8 mouse cellular contexts compared by ENCODE assay signal in genomic region chr4:126110374-126111152, GRCm38 (mm10). TPM values are rescaled to one million over a fixed set of nuclear protein-coding genes. Genes with fewer than 3 reads are reported as not detected.
DNase-seq lines count a peak whose midpoint lies in the region; ATAC-seq and TF ChIP-seq lines count a peak whose summit lies in the region.

No protein-coding gene starts in this region.

- no peak overlapping the region for H3ac ChIP-seq in myocyte (ENCODE audit: control insufficient read depth, insufficient read length)

- peak overlapping the region; percentile 35 for H3K4me2 ChIP-seq in embryonic facial prominence, embryonic 15.5 days (replicated peaks)
- H3K4me2 ChIP-seq in heart, embryonic 12.5 days, result peak overlapping the region; percentile 38
- peak overlapping the region; percentile 34 for H3K4me2 ChIP-seq in kidney, embryonic 16.5 days (replicated peaks; ENCODE audit: low read depth, low read length)
- H3K4me2 ChIP-seq in liver, embryonic 11.5 days, result peak overlapping the region; percentile 30
- H3K4me2 ChIP-seq in myocyte (ENCODE audit: low read depth), result peak overlapping the region; percentile 92
- peak overlapping the region; percentile 28 for H3K4me2 ChIP-seq in stomach, embryonic 15.5 days

- H3K27me3 ChIP-seq in embryonic facial prominence, embryonic 15.5 days, result no peaks in the 10 kb centered on the region
- no peaks in the 10 kb centered on the region for H3K27me3 ChIP-seq in heart, embryonic 12.5 days (replicated peaks)
- H3K27me3 ChIP-seq in kidney, embryonic 16.5 days (ENCODE audit: insufficient read depth, low read length), result no peaks in the 10 kb centered on the region
- H3K27me3 ChIP-seq in liver, embryonic 11.5 days (replicated peaks; ENCODE audit: control insufficient read depth, insufficient read depth, low read length), result no peaks in the 10 kb centered on the region
- H3K27me3 ChIP-seq in myocyte (ENCODE audit: control insufficient read depth, insufficient read depth, insufficient read length), result no peaks in the 10 kb centered on the region
- no peaks in the 10 kb centered on the region for H3K27me3 ChIP-seq in stomach, embryonic 15.5 days (replicated peaks)

- H3K9me3 ChIP-seq in embryonic facial prominence, embryonic 15.5 days (replicated peaks), result no peaks in the 10 kb centered on the region
- H3K9me3 ChIP-seq in heart, embryonic 12.5 days (replicated peaks), result no peaks in the 10 kb centered on the region
- no peaks in the 10 kb centered on the region for H3K9me3 ChIP-seq in kidney, embryonic 16.5 days (ENCODE audit: low read length)
- H3K9me3 ChIP-seq in liver, embryonic 11.5 days (ENCODE audit: control insufficient read depth, low read length), result no peaks in the 10 kb centered on the region
- H3K9me3 ChIP-seq in stomach, embryonic 15.5 days, result no peaks in the 10 kb centered on the region

- peak; percentile 78 for ATAC-seq in embryonic facial prominence, embryonic 15.5 days (ENCODE audit: insufficient number of reproducible peaks, low FRiP score, low TSS enrichment, low read depth)
- peak; percentile 78 for ATAC-seq in heart, embryonic 12.5 days (ENCODE audit: insufficient number of reproducible peaks, low FRiP score)
- peak; percentile 85 for ATAC-seq in kidney, embryonic 16.5 days (ENCODE audit: low FRiP score, low TSS enrichment)
- peak; percentile 42 for ATAC-seq in liver, embryonic 11.5 days (replicated peaks; ENCODE audit: low FRiP score)
- peak; percentile 79 for ATAC-seq in stomach, embryonic 15.5 days (ENCODE audit: insufficient read depth, low FRiP score, low read depth)

- no peak overlapping the region for H3K9ac ChIP-seq in embryonic facial prominence, embryonic 15.5 days
- peak overlapping the region; percentile 53 for H3K9ac ChIP-seq in heart, embryonic 12.5 days
- peak overlapping the region; percentile 56 for H3K9ac ChIP-seq in kidney, embryonic 16.5 days (replicated peaks; ENCODE audit: low read length)
- peak overlapping the region; percentile 31; the same call in 1 of the 2 replicates for H3K9ac ChIP-seq in liver, embryonic 11.5 days (ENCODE audit: low read depth, low read length)
- H3K9ac ChIP-seq in stomach, embryonic 15.5 days, result no peak overlapping the region

- TF ChIP-seq POLR2A in myocyte (IDR thresholded peaks at IDR 0.05; ENCODE audit: insufficient read length, low read depth), result peak; percentile 74

- peaks cover 87% of the 10 kb centered on the region for H3K79me2 ChIP-seq in myocyte (ENCODE audit: control insufficient read depth, insufficient read depth)

- H3K27ac ChIP-seq in embryonic facial prominence, embryonic 15.5 days (replicated peaks), result peak overlapping the region; percentile 90
- peak overlapping the region; percentile 94 for H3K27ac ChIP-seq in heart, embryonic 12.5 days (ENCODE audit: poor library complexity, severe bottlenecking)
- peak overlapping the region; percentile 84 for H3K27ac ChIP-seq in kidney, embryonic 16.5 days (ENCODE audit: low read length)
- H3K27ac ChIP-seq in liver, embryonic 11.5 days (ENCODE audit: low read depth, low read length), result peak overlapping the region; percentile 69
- peak overlapping the region; percentile 85 for H3K27ac ChIP-seq in stomach, embryonic 15.5 days

- no peak overlapping the region for H3K4me3 ChIP-seq in embryonic facial prominence, embryonic 15.5 days (replicated peaks)
- H3K4me3 ChIP-seq in heart, embryonic 12.5 days, result peak overlapping the region; percentile 7; the same call in 1 of the 2 replicates
- no peak overlapping the region for H3K4me3 ChIP-seq in kidney, embryonic 16.5 days (ENCODE audit: low read length)
- H3K4me3 ChIP-seq in liver, embryonic 11.5 days (ENCODE audit: low read depth, low read length), result no peak overlapping the region
- H3K4me3 ChIP-seq in myocyte, result peak overlapping the region; percentile 8
- H3K4me3 ChIP-seq in stomach, embryonic 15.5 days (replicated peaks), result no peak overlapping the region

- WGBS in embryonic facial prominence, embryonic 15.5 days, result 5% methylated on average over 12 of the region's 12 CpGs
- WGBS in heart, embryonic 12.5 days, result 2% methylated on average over 12 of the region's 12 CpGs
- WGBS in kidney, embryonic 16.5 days, result 11% methylated on average over 12 of the region's 12 CpGs
- 11% methylated on average over 12 of the region's 12 CpGs for WGBS in liver, embryonic 11.5 days
- WGBS in stomach, embryonic 15.5 days, result 13% methylated on average over 12 of the region's 12 CpGs

- no peaks in the 10 kb centered on the region for H3K36me3 ChIP-seq in embryonic facial prominence, embryonic 15.5 days
- no peaks in the 10 kb centered on the region for H3K36me3 ChIP-seq in heart, embryonic 12.5 days
- H3K36me3 ChIP-seq in kidney, embryonic 16.5 days (ENCODE audit: insufficient read depth, low read length), result no peaks in the 10 kb centered on the region
- no peaks in the 10 kb centered on the region for H3K36me3 ChIP-seq in liver, embryonic 11.5 days (ENCODE audit: control insufficient read depth, insufficient read depth, low read length)
- H3K36me3 ChIP-seq in myocyte (ENCODE audit: control insufficient read depth, insufficient read depth), result peaks cover 7% of the 10 kb centered on the region
- no peaks in the 10 kb centered on the region; the same call in 1 of the 2 replicates for H3K36me3 ChIP-seq in stomach, embryonic 15.5 days

- peaks cover 50% of the 10 kb centered on the region for H3K4me1 ChIP-seq in embryonic facial prominence, embryonic 15.5 days
- H3K4me1 ChIP-seq in heart, embryonic 12.5 days (replicated peaks), result peaks cover 85% of the 10 kb centered on the region
- H3K4me1 ChIP-seq in kidney, embryonic 16.5 days (ENCODE audit: insufficient read depth, low read length), result peaks cover 58% of the 10 kb centered on the region
- peaks cover 49% of the 10 kb centered on the region for H3K4me1 ChIP-seq in liver, embryonic 11.5 days (replicated peaks; ENCODE audit: control insufficient read depth, insufficient read depth, low read length)
- H3K4me1 ChIP-seq in stomach, embryonic 15.5 days, result peaks cover 39% of the 10 kb centered on the region

- peak; percentile 80 to 88 for DNase-seq in urinary bladder, adult 18-20 months (ENCODE audit: low spot score in 2 of 2)
- no peak for DNase-seq in urinary bladder, postnatal 10 days (ENCODE audit: low spot score)
- DNase-seq in liver, embryonic 11.5 days (ENCODE audit: low spot score), result peak; percentile 45

TF ChIP-seq in myocyte, 11 proteins besides CTCF, POLR2A, EP300 and RAD21 (continues in another document):
- TF ChIP-seq TCF3 (IDR thresholded peaks at IDR 0.05; ENCODE audit: insufficient read length, low read depth) (no peak), MAX (IDR thresholded peaks at IDR 0.05; ENCODE audit: low read depth) (peak; percentile 80), SRF (IDR thresholded peaks at IDR 0.05; ENCODE audit: control insufficient read depth, insufficient read length, low read depth) (no peak), E2F4 (IDR thresholded peaks at IDR 0.05; ENCODE audit: insufficient read depth) (no peak), MYOG (IDR thresholded peaks at IDR 0.05; ENCODE audit: control insufficient read depth in 1 of 3, insufficient read depth in 1 of 3, insufficient read length in 2 of 3, low read depth in 2 of 3) (peak in 1 of 3 experiments; percentile 68)

RNA-seq across cellular contexts. Expression of gene Stk40, which starts 6.8 kb away (rescaled TPM):
- polyA plus RNA-seq in embryonic facial prominence, embryonic 15.5 days (2015; fragmentation: Nextera tagmentation; extraction: Ambion mirVana), result 37.4 and 38.7 TPM in 2 replicates
- polyA plus RNA-seq in heart, embryonic 12.5 days (2016; fragmentation: Nextera tagmentation; extraction: Ambion mirVana), result 35.0 and 35.2 TPM in 2 replicates
- 43.9 and 44.5 TPM in 2 replicates for polyA plus RNA-seq in kidney, embryonic 16.5 days (2015; fragmentation: Nextera tagmentation; extraction: Ambion mirVana)
- polyA plus RNA-seq in liver, embryonic 11.5 days (2014; fragmentation: Nextera tagmentation; extraction: Ambion mirVana), result 24.4 and 26.7 TPM in 2 replicates
- 25.9 TPM for polyA plus RNA-seq in myocyte (2012; fragmentation: generic; extraction: Trizol)
- 28.6 and 29.1 TPM in 2 replicates for polyA plus RNA-seq in stomach, embryonic 15.5 days (2015; fragmentation: Nextera tagmentation; extraction: Ambion mirVana)

RNA-seq across cellular contexts. Expression of gene Lsm10, which starts 14.1 kb away (rescaled TPM):
- 55.4 and 60.6 TPM in 2 replicates for polyA plus RNA-seq in embryonic facial prominence, embryonic 15.5 days (2015; fragmentation: Nextera tagmentation; extraction: Ambion mirVana)
- 36.3 and 41.2 TPM in 2 replicates for polyA plus RNA-seq in heart, embryonic 12.5 days (2016; fragmentation: Nextera tagmentation; extraction: Ambion mirVana)
- 55.3 and 59.3 TPM in 2 replicates for polyA plus RNA-seq in kidney, embryonic 16.5 days (2015; fragmentation: Nextera tagmentation; extraction: Ambion mirVana)
- 46.6 and 53.3 TPM in 2 replicates for polyA plus RNA-seq in liver, embryonic 11.5 days (2014; fragmentation: Nextera tagmentation; extraction: Ambion mirVana)
- polyA plus RNA-seq in myocyte (2012; fragmentation: generic; extraction: Trizol), result 50.5 TPM
- 46.7 and 48.0 TPM in 2 replicates for polyA plus RNA-seq in stomach, embryonic 15.5 days (2015; fragmentation: Nextera tagmentation; extraction: Ambion mirVana)

RNA-seq across cellular contexts. Expression of gene Eva1b, which starts 37.0 kb away (rescaled TPM):
- polyA plus RNA-seq in embryonic facial prominence, embryonic 15.5 days (2015; fragmentation: Nextera tagmentation; extraction: Ambion mirVana), result 84.3 and 94.6 TPM in 2 replicates
- polyA plus RNA-seq in heart, embryonic 12.5 days (2016; fragmentation: Nextera tagmentation; extraction: Ambion mirVana), result 30.6 and 31.2 TPM in 2 replicates
- polyA plus RNA-seq in kidney, embryonic 16.5 days (2015; fragmentation: Nextera tagmentation; extraction: Ambion mirVana), result 99.9 and 103 TPM in 2 replicates
- polyA plus RNA-seq in liver, embryonic 11.5 days (2014; fragmentation: Nextera tagmentation; extraction: Ambion mirVana), result 25.3 and 28.1 TPM in 2 replicates
- polyA plus RNA-seq in myocyte (2012; fragmentation: generic; extraction: Trizol), result 28.6 TPM
- polyA plus RNA-seq in stomach, embryonic 15.5 days (2015; fragmentation: Nextera tagmentation; extraction: Ambion mirVana), result 59.0 and 60.0 TPM in 2 replicates

RNA-seq across cellular contexts. Expression of gene Oscp1, which starts 52.2 kb away (rescaled TPM):
- polyA plus RNA-seq in embryonic facial prominence, embryonic 15.5 days (2015; fragmentation: Nextera tagmentation; extraction: Ambion mirVana), result 23.3 and 32.0 TPM in 2 replicates
- 5.9 and 7.7 TPM in 2 replicates for polyA plus RNA-seq in heart, embryonic 12.5 days (2016; fragmentation: Nextera tagmentation; extraction: Ambion mirVana)
- 19.6 TPM in 2 replicates for polyA plus RNA-seq in kidney, embryonic 16.5 days (2015; fragmentation: Nextera tagmentation; extraction: Ambion mirVana)
- polyA plus RNA-seq in liver, embryonic 11.5 days (2014; fragmentation: Nextera tagmentation; extraction: Ambion mirVana), result 6.6 TPM in 2 replicates
- polyA plus RNA-seq in myocyte (2012; fragmentation: generic; extraction: Trizol), result 12.8 TPM
- polyA plus RNA-seq in stomach, embryonic 15.5 days (2015; fragmentation: Nextera tagmentation; extraction: Ambion mirVana), result 13.5 and 13.9 TPM in 2 replicates

RNA-seq across cellular contexts. Expression of gene Sh3d21, which starts 52.7 kb away (rescaled TPM):
- 15.0 and 16.8 TPM in 2 replicates for polyA plus RNA-seq in embryonic facial prominence, embryonic 15.5 days (2015; fragmentation: Nextera tagmentation; extraction: Ambion mirVana)
- 2.7 and 3.6 TPM in 2 replicates for polyA plus RNA-seq in heart, embryonic 12.5 days (2016; fragmentation: Nextera tagmentation; extraction: Ambion mirVana)
- 9.1 and 10.5 TPM in 2 replicates for polyA plus RNA-seq in kidney, embryonic 16.5 days (2015; fragmentation: Nextera tagmentation; extraction: Ambion mirVana)
- 2.3 TPM in 2 replicates for polyA plus RNA-seq in liver, embryonic 11.5 days (2014; fragmentation: Nextera tagmentation; extraction: Ambion mirVana)
- 0.23 TPM for polyA plus RNA-seq in myocyte (2012; fragmentation: generic; extraction: Trizol)
- polyA plus RNA-seq in stomach, embryonic 15.5 days (2015; fragmentation: Nextera tagmentation; extraction: Ambion mirVana), result 7.4 and 10.3 TPM in 2 replicates

Comparison
In these comparisons a context has a peak if more than half of its experiments do, and no peak if none do; other contexts are left out.
1. H3K4me2 ChIP-seq: peak in every context shown above with its lines; median percentile 92 in myocyte; 38 in heart, embryonic 12.5 days; 35 in embryonic facial prominence, embryonic 15.5 days; 34 in kidney, embryonic 16.5 days; 30 in liver, embryonic 11.5 days; 28 in stomach, embryonic 15.5 days.
2. H3K4me3 ChIP-seq: peak in heart, embryonic 12.5 days (single experiment) and myocyte (single experiment); none in embryonic facial prominence, embryonic 15.5 days (single experiment), kidney, embryonic 16.5 days (single experiment), liver, embryonic 11.5 days (single experiment) and stomach, embryonic 15.5 days (single experiment).
3. H3K9ac ChIP-seq: peak in heart, embryonic 12.5 days (single experiment), kidney, embryonic 16.5 days (single experiment) and liver, embryonic 11.5 days (single experiment); none in embryonic facial prominence, embryonic 15.5 days (single experiment) and stomach, embryonic 15.5 days (single experiment).
4. Peak in every context shown above with its lines, with median percentiles within 50 percentile points of each other: ATAC-seq and H3K27ac ChIP-seq.